Mouse (Mus musculus) forebrain, embryonic 11.5 days (tissue): ENCODE data around the gene Cnnm4. TPM values are rescaled to one million over a fixed set of nuclear protein-coding genes. Genes with fewer than 3 reads are reported as not detected.

Experiments used
- ATAC-seq: fragments of 200-750 bp; cut with Nextera tagmentation; replicated peaks from 2 replicates; pipeline ENCODE4 v1.8.0; 2017; ENCODE audit warnings: moderate TSS enrichment; ENCODE audit not compliant: low FRiP score
- DNase-seq: peaks from one replicate; pipeline ENCODE4 v3.0.0-alpha.2; 2017; ENCODE audit warnings: low spot score
- H3K27ac ChIP-seq: fragments of 300-500 bp; sonication (generic); 2 replicates; pipeline ENCODE4 v1.5.1; 2014; ENCODE audit warnings: low read depth, low read length
- H3K27me3 ChIP-seq: fragments of 300-500 bp; sonication (generic); 2 replicates; pipeline ENCODE4 v1.6.1; 2014; ENCODE audit warnings: mild to moderate bottlenecking, low read length, mixed read lengths; ENCODE audit not compliant: control insufficient read depth, insufficient read depth
- H3K36me3 ChIP-seq: fragments of 300-500 bp; sonication (generic); 2 replicates; pipeline ENCODE4 v1.6.1; 2014; ENCODE audit warnings: mild to moderate bottlenecking, low read length, moderate library complexity, mixed read lengths; ENCODE audit not compliant: control insufficient read depth, insufficient read depth
- H3K4me1 ChIP-seq: fragments of 300-500 bp; sonication (generic); replicated peaks from 2 replicates; pipeline ENCODE4 v1.6.1; 2014; ENCODE audit warnings: low read length, mixed read lengths; ENCODE audit not compliant: control insufficient read depth, insufficient read depth
- H3K4me2 ChIP-seq: fragments of 300-500 bp; sonication (generic); 2 replicates; pipeline ENCODE4 v1.6.1; 2014; ENCODE audit warnings: low read depth, mild to moderate bottlenecking, low read length, moderate library complexity, mixed read lengths; ENCODE audit not compliant: severe bottlenecking
- H3K4me3 ChIP-seq: fragments of 300-500 bp; sonication (generic); 2 replicates; pipeline ENCODE4 v1.5.1; 2014; ENCODE audit warnings: low read depth, low read length
- H3K9ac ChIP-seq: fragments of 300-500 bp; sonication (generic); 2 replicates; pipeline ENCODE4 v1.6.1; 2014; ENCODE audit warnings: low read length
- H3K9me3 ChIP-seq: fragments of 300-500 bp; sonication (generic); 2 replicates; pipeline ENCODE4 v1.6.1; 2016; ENCODE audit warnings: low read length, mixed read lengths; ENCODE audit not compliant: control insufficient read depth
- whole genome bisulfite sequencing: fragments of 180-500 bp; shearing (Covaris S2); extraction: QIAGEN DNeasy Blood & Tissue Kit; methylation state at CpG from one replicate; pipeline ENCODE4 v1.1.7; 2014; 5-methylcytosine and 5-hydroxymethylcytosine counted together
- polyA plus RNA-seq: library from polyadenylated mRNA; unstranded; fragments of >200 nt; fragmentation: Nextera tagmentation; extraction: Ambion mirVana; gene quantifications from 2 replicates; pipeline ENCODE4 v1.2.1, GENCODE M21; 2014

Cnnm4 gene
- 14.6 and 15.0 TPM in 2 replicates for polyA plus RNA-seq

- Histone ChIP-seq H3K36me3 (no peaks in the 10 kb centered on the region), H3K9me3 (no peaks in the 10 kb centered on the region), H3K4me3 (peak within 1 kb of the TSS; percentile 63), H3K9ac (peak within 1 kb of the TSS; percentile 76), H3K27me3 (no peaks in the 10 kb centered on the region), H3K4me2 (peak within 1 kb of the TSS; percentile 72), H3K27ac (peak within 1 kb of the TSS; percentile 12; the same call in 1 of the 2 replicates), H3K4me1 (peaks cover 16% of the 10 kb centered on the region)
- DNase-seq, result peak; percentile 96
- WGBS, result under 1% methylated on average over 67 of the region's 98 CpGs
- ATAC-seq, result peak; percentile 91
Measured at GRCm38 (mm10) chr1:36471181-36472105, at the start of gene Cnnm4. Gene Cnnm4 (plus strand): TSS chr1:36471620.

- Histone ChIP-seq H3K4me3 (no peak overlapping the region), H3K4me1 (no peaks in the 10 kb centered on the region), H3K9me3 (no peaks in the 10 kb centered on the region), H3K36me3 (peaks cover 11% of the 10 kb centered on the region; the same call in 1 of the 2 replicates), H3K27me3 (no peaks in the 10 kb centered on the region), H3K27ac (no peak overlapping the region), H3K9ac (no peak overlapping the region), H3K4me2 (no peak overlapping the region)
- ATAC-seq, result no peak
- DNase-seq, result no peak
- WGBS, result 92% methylated on average over 2 of the region's 2 CpGs
Measured at GRCm38 (mm10) chr1:36429511-36429910, 41.9 kb upstream of the Cnnm4 start.

GRCm38 (mm10) chr1:36432999-36433398, 38.4 kb upstream of the Cnnm4 start:
- ATAC-seq, result no peak
- no peak overlapping the region for H3K4me3 ChIP-seq
- H3K36me3 ChIP-seq, result peaks cover 20% of the 10 kb centered on the region; the same call in 1 of the 2 replicates
- 92% methylated on average over 4 of the region's 4 CpGs for WGBS
- no peaks in the 10 kb centered on the region for H3K9me3 ChIP-seq
- H3K4me2 ChIP-seq, result no peak overlapping the region
- H3K27ac ChIP-seq, result no peak overlapping the region
- DNase-seq, result no peak
- H3K27me3 ChIP-seq, result no peaks in the 10 kb centered on the region
- H3K4me1 ChIP-seq, result no peaks in the 10 kb centered on the region
- H3K9ac ChIP-seq, result no peak overlapping the region

DNA sequence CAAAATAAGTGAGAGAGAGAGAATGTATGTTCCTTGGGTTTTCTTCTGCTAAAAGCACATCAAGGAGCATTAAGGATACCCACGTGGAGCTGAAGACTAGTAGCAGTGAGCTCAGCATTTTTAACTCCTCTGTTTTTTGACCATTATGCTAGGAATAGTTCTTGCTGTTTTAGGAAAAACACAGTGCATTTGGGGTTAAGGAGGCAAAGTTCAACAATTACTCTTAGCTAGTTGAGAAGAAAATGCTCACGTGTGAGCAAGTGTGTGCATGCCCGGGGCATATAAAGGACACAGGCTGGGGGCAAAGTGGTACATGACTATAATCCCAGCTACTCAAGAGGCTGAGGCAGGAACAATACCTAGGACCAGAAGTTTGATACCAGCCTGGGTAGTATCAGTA, 37.8 kb upstream of the Cnnm4 start:
- Histone ChIP-seq H3K4me1 (no peaks in the 10 kb centered on the region), H3K9me3 (no peaks in the 10 kb centered on the region), H3K27me3 (no peaks in the 10 kb centered on the region), H3K4me3 (no peak overlapping the region), H3K36me3 (peaks cover 18% of the 10 kb centered on the region; the same call in 1 of the 2 replicates), H3K9ac (no peak overlapping the region), H3K4me2 (no peak overlapping the region), H3K27ac (no peak overlapping the region)
- DNase-seq (no peak), ATAC-seq (no peak)
- WGBS, result 93% methylated on average over 3 of the region's 3 CpGs

DNA sequence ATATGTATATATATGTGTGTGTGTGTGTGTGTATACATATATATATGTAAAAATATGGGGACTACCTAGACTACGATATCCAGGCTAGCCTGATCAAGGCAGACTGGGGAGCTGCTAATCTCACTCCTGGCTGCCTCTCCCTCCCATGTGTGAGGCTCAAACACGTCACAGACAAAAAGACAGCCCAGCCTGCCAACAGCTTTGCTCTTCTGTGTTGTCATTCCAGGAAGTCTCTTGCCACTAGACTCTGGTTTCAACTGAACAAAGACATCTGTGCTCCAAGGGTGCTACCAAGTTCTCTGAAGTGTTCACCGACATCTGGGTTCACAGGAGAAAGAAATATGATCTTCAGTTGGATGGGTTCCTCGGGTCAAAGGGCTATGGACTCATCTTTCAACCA, 36.3 kb upstream of the Cnnm4 start:
- Histone ChIP-seq H3K27ac (no peak overlapping the region), H3K36me3 (peaks cover 18% of the 10 kb centered on the region; the same call in 1 of the 2 replicates), H3K27me3 (no peaks in the 10 kb centered on the region), H3K9me3 (no peaks in the 10 kb centered on the region), H3K4me1 (no peaks in the 10 kb centered on the region), H3K9ac (no peak overlapping the region), H3K4me3 (no peak overlapping the region), H3K4me2 (no peak overlapping the region)
- no peak for DNase-seq
- 80% methylated on average over 4 of the region's 4 CpGs for WGBS
- ATAC-seq, result no peak

GRCm38 (mm10) chr1:36436515-36436914, 34.9 kb upstream of the Cnnm4 start:
- Histone ChIP-seq H3K27me3 (no peaks in the 10 kb centered on the region), H3K4me3 (no peak overlapping the region), H3K36me3 (peaks cover 18% of the 10 kb centered on the region; the same call in 1 of the 2 replicates), H3K27ac (no peak overlapping the region), H3K4me1 (no peaks in the 10 kb centered on the region), H3K9ac (no peak overlapping the region), H3K4me2 (no peak overlapping the region), H3K9me3 (no peaks in the 10 kb centered on the region)
- DNase-seq (no peak), ATAC-seq (no peak)
- 98% methylated on average over 6 of the region's 6 CpGs for WGBS

DNA sequence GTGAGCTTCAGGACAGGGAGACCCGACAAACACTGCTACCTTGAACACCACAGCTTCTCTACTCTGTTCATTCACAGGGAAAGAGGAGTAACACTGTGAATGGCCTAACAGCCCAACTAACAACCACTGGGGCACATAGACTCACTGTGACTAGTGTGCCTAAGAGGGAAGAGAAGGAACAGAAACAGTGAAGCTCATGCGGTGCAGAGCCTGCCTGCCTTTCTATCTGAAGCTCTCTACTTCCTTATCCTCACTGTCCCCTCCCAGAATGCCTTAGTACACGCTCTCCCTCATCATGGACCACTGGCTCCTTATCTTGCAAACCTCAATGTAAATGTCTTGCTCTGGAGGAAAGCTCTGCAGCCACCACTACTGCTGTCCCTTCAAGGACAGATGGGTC, 34.2 kb upstream of the Cnnm4 start:
- Histone ChIP-seq H3K4me3 (no peak overlapping the region), H3K4me2 (no peak overlapping the region), H3K9me3 (no peaks in the 10 kb centered on the region), H3K27ac (no peak overlapping the region), H3K36me3 (peaks cover 16% of the 10 kb centered on the region; the same call in 1 of the 2 replicates), H3K9ac (no peak overlapping the region), H3K27me3 (no peaks in the 10 kb centered on the region), H3K4me1 (no peaks in the 10 kb centered on the region)
- WGBS, result 94% methylated on average over 3 of the region's 3 CpGs
- ATAC-seq, result no peak
- no peak for DNase-seq

DNA sequence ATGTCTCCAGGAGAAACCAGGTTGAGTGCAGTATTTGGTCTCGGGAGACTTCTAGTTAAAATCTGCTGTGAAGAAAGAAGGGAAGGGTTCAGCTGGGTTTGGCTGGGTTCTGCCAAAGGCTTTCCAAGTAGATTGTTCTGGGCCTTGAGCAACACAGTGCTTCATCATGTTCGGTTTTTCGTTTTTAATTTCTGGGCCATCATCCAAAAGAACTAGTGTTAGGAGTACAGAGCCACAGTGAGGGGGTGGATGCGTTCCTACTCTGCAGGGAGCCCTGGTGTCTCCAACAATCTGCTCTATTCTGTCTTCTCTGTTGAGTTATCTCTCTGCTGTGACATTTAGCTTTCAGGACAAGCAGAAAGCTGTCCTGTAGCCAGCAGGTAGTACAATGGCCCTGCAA, 30.3 kb upstream of the Cnnm4 start:
- Histone ChIP-seq H3K4me1 (no peaks in the 10 kb centered on the region), H3K27me3 (no peaks in the 10 kb centered on the region), H3K4me2 (no peak overlapping the region), H3K27ac (no peak overlapping the region), H3K36me3 (peaks cover 16% of the 10 kb centered on the region; the same call in 1 of the 2 replicates), H3K4me3 (no peak overlapping the region), H3K9ac (no peak overlapping the region), H3K9me3 (no peaks in the 10 kb centered on the region)
- DNase-seq (no peak), ATAC-seq (no peak)
- 90% methylated on average over 4 of the region's 4 CpGs for WGBS
